Mouse (Mus musculus): Measurements from ENCODE around the gene Slc25a10.
"Not testable (repeated sequence)": the region's sequence is repeated elsewhere in the genome, so short reads cannot be mapped to it uniquely, and the experiment has no call there.

Slc25a10 gene

GRCm38 (mm10) chr11:120510375-120511030 is 18.9 kb downstream of the Slc25a10 start:
- no peak for DNase-seq (ENCODE audit: low spot score)

- no peak for DNase-seq (ENCODE audit: low spot score)
Observed at GRCm38 (mm10) chr11:120512790-120513453, 21.3 kb downstream of the Slc25a10 start.

- not testable (repeated sequence) for DNase-seq (ENCODE audit: low spot score)
Observed at GRCm38 (mm10) chr11:120514262-120514661, 22.6 kb downstream of the Slc25a10 start.

GRCm38 (mm10) chr11:120515611-120516010 is 24.0 kb downstream of the Slc25a10 start:
- peak; percentile 42 for DNase-seq (ENCODE audit: low spot score)

GRCm38 (mm10) chr11:120517147-120517546 is 25.5 kb downstream of the Slc25a10 start:
- DNase-seq (ENCODE audit: low spot score), result no peak

- DNase-seq (ENCODE audit: low spot score), result peak; percentile 63
Observed at GRCm38 (mm10) chr11:120518027-120518426, 26.4 kb downstream of the Slc25a10 start.

GRCm38 (mm10) chr11:120518558-120518957 is 26.9 kb downstream of the Slc25a10 start:
- no peak for DNase-seq (ENCODE audit: low spot score)

GRCm38 (mm10) chr11:120519738-120520137 is 28.1 kb downstream of the Slc25a10 start:
- DNase-seq (ENCODE audit: low spot score), result no peak

GRCm38 (mm10) chr11:120520498-120520897 is 28.9 kb downstream of the Slc25a10 start:
- DNase-seq (ENCODE audit: low spot score), result no peak

- no peak for DNase-seq (ENCODE audit: low spot score)
Observed at GRCm38 (mm10) chr11:120520967-120521540, 29.4 kb downstream of the Slc25a10 start.

GRCm38 (mm10) chr11:120522581-120522980 is 30.9 kb downstream of the Slc25a10 start:
- DNase-seq (ENCODE audit: low spot score), result no peak

- no peak for DNase-seq (ENCODE audit: low spot score)
Observed at GRCm38 (mm10) chr11:120525959-120526358, 34.3 kb downstream of the Slc25a10 start.

GRCm38 (mm10) chr11:120527690-120528354 is 36.2 kb downstream of the Slc25a10 start:
- no peak for DNase-seq (ENCODE audit: low spot score)

GRCm38 (mm10) chr11:120528903-120529302 is 37.3 kb downstream of the Slc25a10 start:
- no peak for DNase-seq (ENCODE audit: low spot score)

GRCm38 (mm10) chr11:120530085-120530964 is 38.7 kb downstream of the Slc25a10 start, which contains the start of gene Gcgr:
Gene Gcgr (plus strand): TSS chr11:120530699.
- no peak for DNase-seq (ENCODE audit: low spot score)

- no peak for DNase-seq (ENCODE audit: low spot score)
Observed at GRCm38 (mm10) chr11:120531646-120532045, 40.0 kb downstream of the Slc25a10 start.

GRCm38 (mm10) chr11:120534093-120534492 is 42.5 kb downstream of the Slc25a10 start:
- DNase-seq (ENCODE audit: low spot score), result no peak

GRCm38 (mm10) chr11:120535145-120535544 is 43.5 kb downstream of the Slc25a10 start:
- no peak for DNase-seq (ENCODE audit: low spot score)

GRCm38 (mm10) chr11:120535804-120536203 is 44.2 kb downstream of the Slc25a10 start:
- no peak for DNase-seq (ENCODE audit: low spot score)

- DNase-seq (ENCODE audit: low spot score), result no peak
Observed at GRCm38 (mm10) chr11:120538485-120538884, 46.8 kb downstream of the Slc25a10 start.

GRCm38 (mm10) chr11:120538955-120539284 is 47.3 kb downstream of the Slc25a10 start:
- no peak for DNase-seq (ENCODE audit: low spot score)

All from left cerebral cortex, adult 11 months (tissue).